Mouse (Mus musculus): Measurements from ENCODE around the gene Mapkap1.

- TF ChIP-seq CTCF (IDR thresholded peaks at IDR 0.05) (no peak), EP300 (IDR thresholded peaks at IDR 0.05) (no peak)
These were observed 262.7 kb downstream of the Mapkap1 start for GRCm38 (mm10) chr2:34669203-34669746.

Measured in lung, postnatal 0 days (tissue).